Mouse (Mus musculus) liver, postnatal 0 days (tissue): ENCODE measurements at regions not wholly inside any gene's neighbourhood (a gene's known extent, or its start where the extent isn't known, plus 50 kb on each side); places are given as distances from the start of the nearest gene placed in this dataset.

ENCODE experiments used
- CTCF ChIP-seq: sonication (generic); IDR thresholded peaks from 2 replicates; pipeline ENCODE4 v1.5.1; 2016; ENCODE audit warnings: antibody characterized with exemption, low read depth
- EP300 ChIP-seq: IDR thresholded peaks from 2 replicates; pipeline ENCODE4 v1.6.1; 2016; ENCODE audit warnings: antibody characterized with exemption, low read depth, mild to moderate bottlenecking

DNA sequence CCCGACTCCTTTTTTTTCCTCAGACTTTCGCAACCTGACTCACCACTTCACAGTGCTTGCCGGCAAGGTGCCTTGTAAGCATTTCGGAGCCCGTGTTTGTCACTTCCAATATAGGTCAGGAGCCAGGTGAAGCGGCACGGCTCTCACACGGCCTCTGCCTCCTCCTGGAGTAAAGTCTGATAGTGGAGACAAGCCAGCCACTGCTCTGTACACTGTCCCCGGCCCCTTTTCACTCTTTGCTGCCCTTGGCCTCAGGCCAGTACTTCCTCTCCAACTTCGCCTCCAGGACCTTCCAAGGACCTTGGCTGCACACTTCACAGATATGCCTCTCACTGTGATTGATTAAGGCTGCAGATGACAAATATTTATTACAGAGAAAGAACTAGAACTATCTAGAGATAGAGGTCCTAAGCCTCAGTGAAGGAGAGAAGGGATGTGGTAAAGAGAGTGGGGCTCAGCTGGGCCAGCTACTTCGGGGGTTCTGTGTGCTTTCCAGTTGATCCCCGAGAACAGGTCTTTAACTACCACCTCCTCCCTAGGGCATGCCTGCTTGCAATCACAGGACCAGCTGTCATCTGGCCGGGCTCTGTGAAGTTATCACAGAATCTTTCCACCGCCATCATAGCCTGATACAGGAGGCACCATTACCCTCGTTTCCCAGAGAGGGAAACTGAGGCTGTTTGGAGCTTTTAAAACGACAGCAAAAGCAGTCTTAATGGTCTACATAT, 204.2 kb downstream of the Trim29 start:
- TF ChIP-seq CTCF (no peak), EP300 (no peak)
